Mouse (Mus musculus): ENCODE results near the gene Ktn1. TPM values are rescaled to one million over a fixed set of nuclear protein-coding genes. Genes with fewer than 3 reads are reported as not detected.

Gene Ktn1
- polyA plus RNA-seq, 1 experiment from 2014 or later = 60.6 TPM

GRCm38 (mm10) chr14:47634410-47634809, 13.8 kb upstream of the Ktn1 start:
- H3K27me3 ChIP-seq (replicated peaks; ENCODE audit: control insufficient read depth, insufficient read depth, low read length) = no peaks in the 10 kb centered on the region
- 32% methylated on average over 9 of the region's 9 CpGs for WGBS
- H3K4me2 ChIP-seq (ENCODE audit: low read depth, low read length) = peak overlapping the region; percentile 29
- ATAC-seq (ENCODE audit: low read depth) (peak; percentile 94), DNase-seq (ENCODE audit: low spot score) (peak; percentile 82)
- no peak overlapping the region; the same call in 1 of the 2 replicates for H3K9ac ChIP-seq (ENCODE audit: low read depth, low read length)
- H3K27ac ChIP-seq (replicated peaks; ENCODE audit: low read depth, low read length) = no peak overlapping the region; the same call in 1 of the 2 replicates
- no peaks in the 10 kb centered on the region for H3K9me3 ChIP-seq (ENCODE audit: control insufficient read depth, low read length)
- no peak overlapping the region for H3K4me3 ChIP-seq (ENCODE audit: low read depth, low read length)
- peaks cover 14% of the 10 kb centered on the region for H3K4me1 ChIP-seq (ENCODE audit: control insufficient read depth, insufficient read depth, low read length)
- no peaks in the 10 kb centered on the region for H3K36me3 ChIP-seq (ENCODE audit: control insufficient read depth, insufficient read depth, low read length)

GRCm38 (mm10) chr14:47634846-47635245, 13.4 kb upstream of the Ktn1 start:
- H3K9ac ChIP-seq (ENCODE audit: low read depth, low read length) = no peak overlapping the region
- H3K9me3 ChIP-seq (ENCODE audit: control insufficient read depth, low read length) = no peaks in the 10 kb centered on the region
- DNase-seq (ENCODE audit: low spot score) = no peak
- H3K4me2 ChIP-seq (ENCODE audit: low read depth, low read length) = peak overlapping the region; percentile 29
- no peak overlapping the region; the same call in 1 of the 2 replicates for H3K27ac ChIP-seq (replicated peaks; ENCODE audit: low read depth, low read length)
- H3K4me1 ChIP-seq (ENCODE audit: control insufficient read depth, insufficient read depth, low read length) = peaks cover 14% of the 10 kb centered on the region
- no peaks in the 10 kb centered on the region for H3K36me3 ChIP-seq (ENCODE audit: control insufficient read depth, insufficient read depth, low read length)
- H3K27me3 ChIP-seq (replicated peaks; ENCODE audit: control insufficient read depth, insufficient read depth, low read length) = no peaks in the 10 kb centered on the region
- WGBS = 54% methylated on average over 7 of the region's 7 CpGs
- H3K4me3 ChIP-seq (ENCODE audit: low read depth, low read length) = no peak overlapping the region
- ATAC-seq (ENCODE audit: low read depth) = peak; percentile 51

DNA sequence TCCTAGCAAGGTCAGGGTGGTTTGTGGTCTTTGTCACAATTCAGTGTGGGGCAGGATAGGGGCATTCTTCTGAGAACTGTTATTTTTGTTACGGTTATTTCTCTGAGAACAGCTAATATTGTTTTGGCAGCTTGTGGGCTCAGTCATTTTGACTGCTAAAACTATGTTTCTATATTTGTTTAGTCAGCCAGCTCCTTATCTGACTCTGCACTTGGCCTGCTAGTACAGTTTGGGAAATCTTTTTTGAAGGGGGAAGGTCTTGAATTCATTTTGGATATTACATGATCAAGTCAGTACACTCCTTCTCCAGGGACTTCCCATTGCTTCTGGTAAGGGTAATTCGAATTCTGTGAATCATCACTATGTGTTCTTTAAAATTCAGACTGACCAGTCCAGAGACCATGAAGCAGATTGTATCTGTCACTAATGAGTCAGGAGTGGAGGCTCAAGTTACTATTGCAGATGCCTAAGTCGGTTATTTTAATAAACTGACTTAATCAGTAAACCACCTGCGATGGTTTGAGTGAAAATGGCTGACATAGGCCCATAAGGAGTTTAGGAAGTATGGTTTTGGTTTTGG, 9.8 kb upstream of the Ktn1 start:
- Histone ChIP-seq H3K36me3 (ENCODE audit: control insufficient read depth, insufficient read depth, low read length) (no peaks in the 10 kb centered on the region), H3K4me2 (ENCODE audit: low read depth, low read length) (no peak overlapping the region), H3K9ac (ENCODE audit: low read depth, low read length) (no peak overlapping the region), H3K4me3 (ENCODE audit: low read depth, low read length) (no peak overlapping the region), H3K9me3 (ENCODE audit: control insufficient read depth, low read length) (no peaks in the 10 kb centered on the region), H3K27ac (replicated peaks; ENCODE audit: low read depth, low read length) (no peak overlapping the region), H3K27me3 (replicated peaks; ENCODE audit: control insufficient read depth, insufficient read depth, low read length) (no peaks in the 10 kb centered on the region), H3K4me1 (ENCODE audit: control insufficient read depth, insufficient read depth, low read length) (peaks cover 14% of the 10 kb centered on the region)
- ATAC-seq (ENCODE audit: low read depth) = no peak
- WGBS = 60% methylated on average over 4 of the region's 4 CpGs
- DNase-seq (ENCODE audit: low spot score) = no peak

- no peak for ATAC-seq (ENCODE audit: low read depth)
- Histone ChIP-seq H3K4me1 (ENCODE audit: control insufficient read depth, insufficient read depth, low read length) (peaks cover 7% of the 10 kb centered on the region), H3K27ac (replicated peaks; ENCODE audit: low read depth, low read length) (no peak overlapping the region), H3K9ac (ENCODE audit: low read depth, low read length) (no peak overlapping the region), H3K9me3 (ENCODE audit: control insufficient read depth, low read length) (no peaks in the 10 kb centered on the region), H3K36me3 (ENCODE audit: control insufficient read depth, insufficient read depth, low read length) (no peaks in the 10 kb centered on the region), H3K27me3 (replicated peaks; ENCODE audit: control insufficient read depth, insufficient read depth, low read length) (no peaks in the 10 kb centered on the region), H3K4me2 (ENCODE audit: low read depth, low read length) (no peak overlapping the region), H3K4me3 (ENCODE audit: low read depth, low read length) (no peak overlapping the region)
- 57% methylated on average over 7 of the region's 7 CpGs for WGBS
- DNase-seq (ENCODE audit: low spot score) = no peak
These were observed 2.6 kb upstream of the Ktn1 start for GRCm38 (mm10) chr14:47645620-47646019.

DNA sequence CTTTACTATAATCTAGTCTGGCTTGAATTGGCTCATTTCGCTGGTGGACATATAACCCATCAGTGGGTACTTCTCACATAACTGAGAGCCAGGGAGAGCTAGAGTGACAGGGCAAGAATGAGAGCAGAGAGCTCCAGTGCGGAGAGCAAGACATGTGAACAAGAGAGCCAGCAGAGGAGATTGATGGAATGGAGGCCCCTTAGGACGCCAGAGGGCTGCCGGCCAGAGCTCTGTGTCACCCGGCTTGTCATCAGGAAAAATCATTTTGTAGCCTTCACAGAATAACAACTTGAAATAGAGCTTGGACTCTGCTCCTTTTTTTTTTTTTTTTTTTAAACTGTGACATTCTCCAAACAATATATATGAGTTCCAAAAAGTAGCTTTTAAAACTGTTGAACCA, 2.0 kb upstream of the Ktn1 start:
- ATAC-seq (ENCODE audit: low read depth) (no peak), DNase-seq (ENCODE audit: low spot score) (no peak)
- no peaks in the 10 kb centered on the region for H3K36me3 ChIP-seq (ENCODE audit: control insufficient read depth, insufficient read depth, low read length)
- 50% methylated on average over 5 of the region's 5 CpGs for WGBS
- H3K27ac ChIP-seq (replicated peaks; ENCODE audit: low read depth, low read length) = no peak overlapping the region
- no peaks in the 10 kb centered on the region for H3K27me3 ChIP-seq (replicated peaks; ENCODE audit: control insufficient read depth, insufficient read depth, low read length)
- no peak overlapping the region for H3K4me3 ChIP-seq (ENCODE audit: low read depth, low read length)
- no peak overlapping the region for H3K9ac ChIP-seq (ENCODE audit: low read depth, low read length)
- no peaks in the 10 kb centered on the region for H3K9me3 ChIP-seq (ENCODE audit: control insufficient read depth, low read length)
- peaks cover 12% of the 10 kb centered on the region for H3K4me1 ChIP-seq (ENCODE audit: control insufficient read depth, insufficient read depth, low read length)
- H3K4me2 ChIP-seq (ENCODE audit: low read depth, low read length) = no peak overlapping the region

DNA sequence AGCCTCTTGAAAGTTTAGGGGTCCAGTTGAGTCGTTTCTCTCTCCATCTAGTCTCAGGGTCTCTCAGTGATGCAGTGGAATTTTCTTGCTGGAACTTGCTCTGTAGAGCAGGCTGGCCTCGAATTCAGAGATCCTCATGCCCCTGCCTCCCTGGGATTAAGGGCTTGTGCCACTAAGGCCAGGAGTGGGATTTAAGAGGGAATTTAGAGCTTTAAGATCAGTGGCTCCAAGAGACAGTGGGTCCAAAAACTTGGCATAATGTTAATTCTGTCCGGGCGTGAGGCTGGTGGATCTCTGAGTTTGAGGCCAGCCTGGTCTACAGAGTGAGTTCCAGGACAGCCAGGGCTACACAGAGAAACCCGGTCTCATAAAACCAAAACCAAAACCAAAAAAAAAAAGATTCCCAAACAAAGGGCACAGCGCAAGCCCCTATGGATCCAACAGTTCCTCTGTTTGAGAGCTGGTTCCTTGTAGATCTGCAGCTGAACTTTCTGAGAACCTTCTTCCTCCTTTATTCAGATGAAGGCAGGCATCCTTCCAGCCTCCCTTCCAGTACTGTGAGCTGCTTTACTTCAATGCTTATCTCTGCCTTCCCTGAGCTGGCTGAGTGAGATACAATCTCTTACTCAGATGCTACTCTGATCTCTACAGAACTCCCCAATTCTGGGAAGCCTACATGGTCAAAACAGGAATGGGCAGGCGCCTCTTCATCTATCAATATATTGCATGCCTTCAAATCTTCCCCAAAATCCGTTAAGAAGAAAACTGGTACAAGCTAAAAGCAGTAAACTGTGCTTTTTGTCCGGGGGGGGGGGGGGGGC, 1.3 kb upstream of the Ktn1 start:
- DNase-seq (ENCODE audit: low spot score) (no peak), ATAC-seq (ENCODE audit: low read depth) (no peak)
- Histone ChIP-seq H3K4me3 (ENCODE audit: low read depth, low read length) (no peak overlapping the region), H3K36me3 (ENCODE audit: control insufficient read depth, insufficient read depth, low read length) (no peaks in the 10 kb centered on the region), H3K27me3 (replicated peaks; ENCODE audit: control insufficient read depth, insufficient read depth, low read length) (no peaks in the 10 kb centered on the region), H3K9ac (ENCODE audit: low read depth, low read length) (no peak overlapping the region), H3K9me3 (ENCODE audit: control insufficient read depth, low read length) (no peaks in the 10 kb centered on the region), H3K27ac (replicated peaks; ENCODE audit: low read depth, low read length) (no peak overlapping the region), H3K4me1 (ENCODE audit: control insufficient read depth, insufficient read depth, low read length) (peaks cover 17% of the 10 kb centered on the region), H3K4me2 (ENCODE audit: low read depth, low read length) (no peak overlapping the region)
- WGBS = 72% methylated on average over 9 of the region's 9 CpGs

DNA sequence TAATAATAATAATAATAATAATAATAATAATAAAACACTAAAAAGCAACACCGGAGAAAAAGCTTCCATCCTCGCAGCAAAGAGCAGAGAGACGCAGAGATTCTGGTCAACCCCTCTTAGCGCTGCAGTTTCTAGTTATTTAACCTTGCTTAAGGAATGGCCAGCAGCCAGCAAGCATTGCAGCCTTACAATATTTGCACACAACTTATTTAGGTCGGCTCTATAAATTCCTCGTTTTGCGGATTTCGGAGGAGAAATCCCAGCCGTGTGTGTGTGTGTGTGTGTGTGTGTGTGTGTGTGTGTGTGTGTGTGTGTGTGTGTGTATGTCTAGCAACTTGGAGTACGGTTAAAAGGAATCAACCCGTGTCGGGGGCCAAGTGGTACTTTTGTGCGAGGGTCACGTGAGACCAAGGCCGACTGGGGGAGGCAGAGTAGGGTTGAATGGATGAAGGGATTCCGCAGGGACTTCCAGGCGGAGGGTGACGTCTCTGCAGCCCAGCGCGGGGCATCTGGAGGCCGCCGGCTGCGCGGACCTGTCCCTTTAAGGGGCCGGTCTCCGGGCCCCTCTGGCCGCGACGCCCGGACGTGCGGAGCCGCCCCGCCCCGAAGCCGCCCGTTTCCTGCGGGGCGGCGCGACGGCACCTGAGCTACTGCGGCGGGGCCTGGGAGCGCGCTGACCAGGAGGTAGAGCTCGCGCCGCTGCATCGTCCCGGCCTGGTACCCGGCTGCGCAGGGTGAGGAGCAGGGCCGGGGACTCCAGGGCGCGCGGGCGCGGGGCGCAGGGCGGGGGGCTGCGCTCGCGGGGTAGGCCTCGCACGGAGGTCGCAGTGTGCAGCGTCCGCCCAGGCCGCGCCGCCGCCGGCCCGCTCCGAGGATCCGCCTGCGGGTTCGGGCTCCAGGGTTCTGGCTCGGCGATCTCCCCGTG, 720 bp downstream of the Ktn1 start:
- no peaks in the 10 kb centered on the region for H3K27me3 ChIP-seq (replicated peaks; ENCODE audit: control insufficient read depth, insufficient read depth, low read length)
- H3K4me3 ChIP-seq (ENCODE audit: low read depth, low read length) = peak overlapping the region; percentile 100
- DNase-seq (ENCODE audit: low spot score) (peak; percentile 91), ATAC-seq (ENCODE audit: low read depth) (peak; percentile 95)
- peak overlapping the region; percentile 93 for H3K27ac ChIP-seq (replicated peaks; ENCODE audit: low read depth, low read length)
- peaks cover 17% of the 10 kb centered on the region for H3K4me1 ChIP-seq (ENCODE audit: control insufficient read depth, insufficient read depth, low read length)
- peak overlapping the region; percentile 97 for H3K9ac ChIP-seq (ENCODE audit: low read depth, low read length)
- H3K4me2 ChIP-seq (ENCODE audit: low read depth, low read length) = peak overlapping the region; percentile 71
- WGBS = 2% methylated on average over 18 of the region's 82 CpGs
- H3K9me3 ChIP-seq (ENCODE audit: control insufficient read depth, low read length) = no peaks in the 10 kb centered on the region
- no peaks in the 10 kb centered on the region for H3K36me3 ChIP-seq (ENCODE audit: control insufficient read depth, insufficient read depth, low read length)

DNA sequence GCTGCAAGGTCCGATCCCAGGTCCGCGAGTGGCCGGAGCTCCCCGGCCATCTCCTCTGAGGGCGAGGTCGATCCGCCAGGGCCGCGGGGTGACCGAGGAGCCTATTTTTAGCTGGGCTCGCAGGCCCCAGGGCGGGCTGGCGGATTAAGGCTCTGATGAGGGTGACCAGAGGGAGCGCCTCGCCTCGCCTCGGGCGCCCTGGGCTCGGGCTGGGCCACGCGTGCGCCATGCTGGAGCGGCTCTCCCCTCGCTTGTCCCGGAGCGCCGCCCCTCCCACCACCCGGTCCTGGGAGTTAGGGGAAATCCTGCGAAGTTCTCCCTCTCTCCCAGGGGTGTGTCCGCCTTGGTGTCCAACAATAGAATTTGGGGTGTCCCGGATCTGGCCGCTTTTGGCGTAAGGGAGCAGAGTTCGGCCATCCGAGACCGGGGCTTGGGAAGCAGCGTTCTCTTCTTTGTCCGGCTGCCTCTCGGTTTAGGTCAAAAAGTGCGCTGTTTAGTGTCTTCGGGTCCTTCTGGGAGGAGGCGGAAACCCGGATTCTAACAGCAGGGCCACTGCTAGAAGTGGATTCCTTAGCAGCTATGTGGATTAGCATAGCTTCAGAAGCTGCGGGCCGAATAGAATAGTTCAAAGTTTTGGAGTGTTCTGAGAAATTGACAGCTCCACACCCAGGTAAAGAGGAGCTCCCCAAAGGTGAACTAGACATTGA, 1.5 kb downstream of the Ktn1 start:
- H3K9ac ChIP-seq (ENCODE audit: low read depth, low read length) = peak overlapping the region; percentile 97
- under 1% methylated on average over 27 of the region's 46 CpGs for WGBS
- peak; percentile 89 for ATAC-seq (ENCODE audit: low read depth)

More for the DNA sequence above, 1.5 kb downstream of the Ktn1 start:
- Histone ChIP-seq H3K4me1 (ENCODE audit: control insufficient read depth, insufficient read depth, low read length) (peaks cover 17% of the 10 kb centered on the region), H3K4me2 (ENCODE audit: low read depth, low read length) (peak overlapping the region; percentile 71), H3K4me3 (ENCODE audit: low read depth, low read length) (peak overlapping the region; percentile 100), H3K27me3 (replicated peaks; ENCODE audit: control insufficient read depth, insufficient read depth, low read length) (no peaks in the 10 kb centered on the region), H3K9me3 (ENCODE audit: control insufficient read depth, low read length) (no peaks in the 10 kb centered on the region), H3K27ac (replicated peaks; ENCODE audit: low read depth, low read length) (peak overlapping the region; percentile 93), H3K36me3 (ENCODE audit: control insufficient read depth, insufficient read depth, low read length) (no peaks in the 10 kb centered on the region)
- DNase-seq (ENCODE audit: low spot score) = peak; percentile 73

Measured in embryonic facial prominence, embryonic 14.5 days (tissue).